Comparison of ENCODE assay signal across 9 mouse cellular contexts in genomic region chr5:111674976-111675672, GRCm38 (mm10). TPM values are rescaled to one million over a fixed set of nuclear protein-coding genes. Genes with fewer than 3 reads are reported as not detected.
DNase-seq lines count a peak whose midpoint lies in the region; ATAC-seq lines count a peak whose summit lies in the region.
"Had no signal": no experiment of that assay in that cellular context is flagged by ENCODE, and none has a peak within 500 bp of the region (broad histone marks: within the 10 kb centered on the region; RNA-seq: fewer than 3 reads in every experiment).

No protein-coding gene starts in this region.

- peaks cover 16 to 19% of the 10 kb centered on the region in 2 experiments for H3K4me1 ChIP-seq in heart, embryonic 14.5 days (ENCODE audit: control insufficient read depth in 2 of 2, insufficient read depth in 2 of 2, low read length in 2 of 2)
- H3K4me1 ChIP-seq in embryonic facial prominence, embryonic 12.5 days = peaks cover 56% of the 10 kb centered on the region
- H3K4me1 ChIP-seq in hindbrain, embryonic 13.5 days (replicated peaks) = peaks cover 73% of the 10 kb centered on the region
- H3K4me1 ChIP-seq in neural tube, embryonic 12.5 days = peaks cover 45% of the 10 kb centered on the region

- H3K4me3 ChIP-seq in heart, embryonic 14.5 days (ENCODE audit: control insufficient read depth in 1 of 2, insufficient read depth in 1 of 2, low read depth in 1 of 2, low read length in 2 of 2) = no peak overlapping the region
- no peak overlapping the region for H3K4me3 ChIP-seq in embryonic facial prominence, embryonic 12.5 days
- H3K4me3 ChIP-seq in hindbrain, embryonic 13.5 days = no peak overlapping the region
- no peak overlapping the region for H3K4me3 ChIP-seq in neural tube, embryonic 12.5 days

- peak overlapping the region; percentile 68 to 73 for H3K27ac ChIP-seq in heart, embryonic 14.5 days (replicated peaks in 1 of 2; ENCODE audit: control insufficient read depth in 1 of 2, insufficient read depth in 1 of 2, low read depth in 2 of 2, low read length in 2 of 2)
- H3K27ac ChIP-seq in embryonic facial prominence, embryonic 12.5 days = peak overlapping the region; percentile 90
- peak overlapping the region; percentile 61; the same call in 1 of the 2 replicates for H3K27ac ChIP-seq in hindbrain, embryonic 13.5 days
- no peak overlapping the region; the same call in 1 of the 2 replicates for H3K27ac ChIP-seq in neural tube, embryonic 12.5 days

- H3K27me3 ChIP-seq in heart, embryonic 14.5 days (ENCODE audit: control insufficient read depth, insufficient read depth, low read length) = no peaks in the 10 kb centered on the region; the same call in 1 of the 2 replicates
- H3K27me3 ChIP-seq in embryonic facial prominence, embryonic 12.5 days = no peaks in the 10 kb centered on the region
- H3K27me3 ChIP-seq in hindbrain, embryonic 13.5 days = 0 out of 2 replicates have a peak, but pooled peaks cover 7% of the 10 kb centered on the region
- H3K27me3 ChIP-seq in neural tube, embryonic 12.5 days (replicated peaks) = 0 out of 2 replicates have a peak, but pooled peaks cover 3% of the 10 kb centered on the region

- H3K9ac ChIP-seq in heart, embryonic 14.5 days (ENCODE audit: low read length) = no peak overlapping the region; the same call in 1 of the 2 replicates
- no peak overlapping the region for H3K9ac ChIP-seq in embryonic facial prominence, embryonic 12.5 days
- H3K9ac ChIP-seq in hindbrain, embryonic 13.5 days = no peak overlapping the region
- no peak overlapping the region for H3K9ac ChIP-seq in neural tube, embryonic 12.5 days

- no peak overlapping the region for H3K4me2 ChIP-seq in heart, embryonic 14.5 days (ENCODE audit: low read length)
- no peak overlapping the region; the same call in 1 of the 2 replicates for H3K4me2 ChIP-seq in embryonic facial prominence, embryonic 12.5 days (replicated peaks)
- no peak overlapping the region for H3K4me2 ChIP-seq in hindbrain, embryonic 13.5 days
- H3K4me2 ChIP-seq in neural tube, embryonic 12.5 days (replicated peaks) = 0 out of 2 replicates have a peak overlapping the region, but pooled peaks have one; percentile 6

- 53% methylated on average over 6 of the region's 6 CpGs for WGBS in heart, embryonic 14.5 days
- 51% methylated on average over 6 of the region's 6 CpGs for WGBS in embryonic facial prominence, embryonic 12.5 days
- WGBS in hindbrain, embryonic 13.5 days = 51% methylated on average over 6 of the region's 6 CpGs
- WGBS in neural tube, embryonic 12.5 days = 55% methylated on average over 6 of the region's 6 CpGs

- no peaks in the 10 kb centered on the region for H3K36me3 ChIP-seq in heart, embryonic 14.5 days (ENCODE audit: control insufficient read depth, insufficient read depth, low read length)
- no peaks in the 10 kb centered on the region for H3K36me3 ChIP-seq in embryonic facial prominence, embryonic 12.5 days
- H3K36me3 ChIP-seq in hindbrain, embryonic 13.5 days = no peaks in the 10 kb centered on the region
- H3K36me3 ChIP-seq in neural tube, embryonic 12.5 days = no peaks in the 10 kb centered on the region

- no peak for ATAC-seq in heart, embryonic 14.5 days (ENCODE audit: insufficient number of reproducible peaks, insufficient read depth, low FRiP score, low read depth)
- no peak for ATAC-seq in embryonic facial prominence, embryonic 12.5 days (ENCODE audit: insufficient number of reproducible peaks, insufficient read depth, low FRiP score, low TSS enrichment)
- no peak for ATAC-seq in hindbrain, embryonic 13.5 days (ENCODE audit: low FRiP score)
- no peak for ATAC-seq in neural tube, embryonic 12.5 days (ENCODE audit: low FRiP score, low read depth)

- no peaks in the 10 kb centered on the region for H3K9me3 ChIP-seq in heart, embryonic 14.5 days (ENCODE audit: control insufficient read depth, low read length)
- H3K9me3 ChIP-seq in embryonic facial prominence, embryonic 12.5 days = no peaks in the 10 kb centered on the region
- H3K9me3 ChIP-seq in hindbrain, embryonic 13.5 days = no peaks in the 10 kb centered on the region
- no peaks in the 10 kb centered on the region for H3K9me3 ChIP-seq in neural tube, embryonic 12.5 days

- no peak for DNase-seq in heart, adult 8-10 months (ENCODE audit: low spot score)
- DNase-seq in urinary bladder, postnatal 4 days (ENCODE audit: low spot score in 2 of 2) = no peak
- DNase-seq in layer of hippocampus, adult 8-10 months (ENCODE audit: low spot score in 2 of 2) = no peak
- no peak for DNase-seq in embryo, embryonic 11 days

RNA-seq across cellular contexts. Expression of gene Gm26897, which starts 58.6 kb away (rescaled TPM):
- polyA plus RNA-seq in heart, embryonic 14.5 days (2014; fragmentation: Nextera tagmentation; extraction: Ambion mirVana) = not detected in 2 replicates
- not detected for total RNA-seq in heart, adult 8-10 months (2022)
- not detected in 2 replicates for polyA plus RNA-seq in embryonic facial prominence, embryonic 12.5 days (2016; fragmentation: Nextera tagmentation; extraction: Ambion mirVana)
- polyA plus RNA-seq in hindbrain, embryonic 13.5 days (2015; fragmentation: Nextera tagmentation; extraction: Ambion mirVana) = not detected in 2 replicates
- not detected in 2 replicates for polyA plus RNA-seq in neural tube, embryonic 12.5 days (2016; fragmentation: Nextera tagmentation; extraction: Ambion mirVana)
- not detected for total RNA-seq in layer of hippocampus, adult 8-10 months (2022)
- total RNA-seq: adrenal gland, adult 2 months had no signal
- polyA plus RNA-seq: adrenal gland, adult 2 months had no signal
